Mouse (Mus musculus) E14TG2a.4 (cell line): ENCODE measurements around the gene Tbxa2r.

Experiments used
- CTCF ChIP-seq: conservative IDR thresholded peaks from 2 replicates; pipeline ENCODE4 v1.5.1; 2014; ENCODE audit warnings: low read length
- NANOG ChIP-seq: IDR thresholded peaks from 2 replicates; pipeline ENCODE4 v1.6.1; 2014; ENCODE audit warnings: borderline replicate concordance, low read length, mixed read lengths
- POU5F1 ChIP-seq: IDR thresholded peaks from 2 replicates; pipeline ENCODE4 v1.6.1; 2014; ENCODE audit warnings: low read length, borderline replicate concordance

GRCm38 (mm10) chr10:81363436-81364346, 35.2 kb downstream of the Tbxa2r start:
- TF ChIP-seq CTCF (no peak), POU5F1 (no peak), NANOG (no peak)
